Mouse (Mus musculus) regulatory T cell (primary cell): ENCODE results near the gene Ptpn18.
"Not testable (repeated sequence)": the region's sequence is repeated elsewhere in the genome, so short reads cannot be mapped to it uniquely, and the experiment has no call there.

Experiments
- in situ Hi-C: fragments of 300-600 bp; cut with MboI, MseI; formaldehyde crosslinking; loops from one replicate; pipeline ENCODE4 v1.15.1; 2025; ENCODE audit warnings: high pct_unique_total_duplicates

Ptpn18 gene

GRCm38 (mm10) chr1:34516595-34516994, 57.0 kb downstream of the Ptpn18 start:
- in situ Hi-C loops, result no loop called here

GRCm38 (mm10) chr1:34517297-34517696, 57.7 kb downstream of the Ptpn18 start:
- in situ Hi-C loops, result not testable (repeated sequence)

GRCm38 (mm10) chr1:34517797-34518196, 58.2 kb downstream of the Ptpn18 start:
- in situ Hi-C loops, result not testable (repeated sequence)

GRCm38 (mm10) chr1:34518259-34518658, 58.7 kb downstream of the Ptpn18 start:
- in situ Hi-C loops, result no loop called here

GRCm38 (mm10) chr1:34522205-34522849, 62.8 kb downstream of the Ptpn18 start:
- in situ Hi-C loops, result no loop called here

- in situ Hi-C loops, result no loop called here
Measured at GRCm38 (mm10) chr1:34522850-34523244, 63.3 kb downstream of the Ptpn18 start.

GRCm38 (mm10) chr1:34523647-34524046, 64.1 kb downstream of the Ptpn18 start:
- in situ Hi-C loops, result no loop called here
